Mouse (Mus musculus) kidney, embryonic 16.5 days (tissue): Measurements from ENCODE around the gene Nubpl. TPM values are rescaled to one million over a fixed set of nuclear protein-coding genes. Genes with fewer than 3 reads are reported as not detected.

Source experiments
- ATAC-seq: fragments of 200-750 bp; cut with Nextera tagmentation; 2 replicates; pipeline ENCODE4 v1.8.0; 2017; ENCODE audit warnings: moderate TSS enrichment; ENCODE audit not compliant: low FRiP score, low TSS enrichment
- H3K27ac ChIP-seq: fragments of 300-500 bp; sonication (generic); 2 replicates; pipeline ENCODE4 v1.5.1; 2014; ENCODE audit warnings: low read length
- H3K27me3 ChIP-seq: fragments of 300-500 bp; sonication (generic); 2 replicates; pipeline ENCODE4 v1.6.1; 2014; ENCODE audit warnings: low read length, control low read depth, mixed read lengths; ENCODE audit not compliant: insufficient read depth
- H3K36me3 ChIP-seq: fragments of 300-500 bp; sonication (generic); 2 replicates; pipeline ENCODE4 v1.6.1; 2014; ENCODE audit warnings: low read length, control low read depth, mixed read lengths; ENCODE audit not compliant: insufficient read depth
- H3K4me1 ChIP-seq: fragments of 300-500 bp; sonication (generic); 2 replicates; pipeline ENCODE4 v1.6.1; 2014; ENCODE audit warnings: low read length, control low read depth, mixed read lengths; ENCODE audit not compliant: insufficient read depth
- H3K4me2 ChIP-seq: fragments of 300-500 bp; sonication (generic); replicated peaks from 2 replicates; pipeline ENCODE4 v1.6.1; 2014; ENCODE audit warnings: low read depth, low read length
- H3K4me3 ChIP-seq: fragments of 300-500 bp; sonication (generic); 2 replicates; pipeline ENCODE4 v1.5.1; 2014; ENCODE audit warnings: mild to moderate bottlenecking, low read length
- H3K9ac ChIP-seq: fragments of 300-500 bp; sonication (generic); replicated peaks from 2 replicates; pipeline ENCODE4 v1.6.1; 2014; ENCODE audit warnings: low read length
- H3K9me3 ChIP-seq: fragments of 300-500 bp; sonication (generic); 2 replicates; pipeline ENCODE4 v1.6.1; 2016; ENCODE audit warnings: low read length, control low read depth
- WGBS: fragments of 180-500 bp; shearing (Covaris S2); extraction: QIAGEN DNeasy Blood & Tissue Kit; methylation state at CpG from one replicate; pipeline ENCODE4 v1.1.7; 2014; 5-methylcytosine and 5-hydroxymethylcytosine counted together
- polyA plus RNA-seq: library from polyadenylated mRNA; unstranded; fragments of >200 nt; fragmentation: Nextera tagmentation; extraction: Ambion mirVana; gene quantifications from 2 replicates; pipeline ENCODE4 v1.2.1, GENCODE M21; 2015

The Nubpl gene
- polyA plus RNA-seq, 1 experiment from 2014 or later, result 16.8 TPM

DNA sequence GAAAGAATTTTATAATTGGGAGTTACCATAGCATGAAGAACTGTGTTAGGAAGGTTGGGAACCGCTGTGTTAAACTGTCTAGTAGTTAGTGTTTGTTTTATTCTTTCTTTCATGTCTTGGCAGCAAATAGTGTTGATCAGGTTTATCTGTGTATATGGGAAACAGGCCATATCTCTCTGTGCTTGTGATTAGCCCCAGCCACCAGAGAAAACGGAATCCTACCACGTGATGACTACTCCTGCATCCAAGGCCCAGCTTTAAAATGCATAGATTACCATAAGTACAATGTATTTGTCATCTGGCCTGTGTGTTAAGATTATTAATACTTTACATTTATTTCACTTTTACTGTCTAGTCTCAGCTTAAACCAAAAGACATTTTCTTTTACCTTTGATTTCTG, 51.9 kb downstream of the Nubpl start:
- H3K9me3 ChIP-seq, result no peaks in the 10 kb centered on the region
- no peak overlapping the region for H3K4me2 ChIP-seq
- ATAC-seq, result no peak
- 89% methylated on average over 3 of the region's 3 CpGs for WGBS
- H3K27me3 ChIP-seq, result no peaks in the 10 kb centered on the region
- no peak overlapping the region for H3K27ac ChIP-seq
- H3K9ac ChIP-seq, result no peak overlapping the region
- H3K4me3 ChIP-seq, result no peak overlapping the region
- H3K36me3 ChIP-seq, result no peaks in the 10 kb centered on the region
- no peaks in the 10 kb centered on the region for H3K4me1 ChIP-seq

DNA sequence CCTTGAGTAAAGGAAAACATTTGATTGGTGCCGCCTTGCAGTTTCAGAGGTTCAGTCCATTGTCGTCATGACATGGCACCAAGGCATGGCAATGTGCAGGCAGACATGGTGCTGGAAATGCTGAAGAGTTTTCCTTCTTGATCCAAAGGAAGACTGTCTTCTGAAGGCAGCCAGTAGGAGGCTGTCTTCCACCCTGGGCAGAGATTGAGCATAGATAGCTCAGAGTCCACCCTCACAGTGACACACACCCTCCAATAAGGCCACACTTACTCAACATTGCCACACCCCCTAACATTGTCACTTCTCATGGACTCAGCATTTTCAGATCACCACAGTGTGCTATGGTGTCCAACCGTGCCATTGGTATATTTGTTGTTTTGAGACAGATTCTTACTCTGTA, 54.5 kb downstream of the Nubpl start:
- no peaks in the 10 kb centered on the region for H3K27me3 ChIP-seq
- 95% methylated on average over 3 of the region's 3 CpGs for WGBS
- ATAC-seq, result no peak
- no peak overlapping the region for H3K9ac ChIP-seq
- H3K27ac ChIP-seq, result no peak overlapping the region
- no peak overlapping the region for H3K4me2 ChIP-seq
- no peaks in the 10 kb centered on the region for H3K4me1 ChIP-seq
- H3K9me3 ChIP-seq, result no peaks in the 10 kb centered on the region
- no peaks in the 10 kb centered on the region for H3K36me3 ChIP-seq
- H3K4me3 ChIP-seq, result no peak overlapping the region

DNA sequence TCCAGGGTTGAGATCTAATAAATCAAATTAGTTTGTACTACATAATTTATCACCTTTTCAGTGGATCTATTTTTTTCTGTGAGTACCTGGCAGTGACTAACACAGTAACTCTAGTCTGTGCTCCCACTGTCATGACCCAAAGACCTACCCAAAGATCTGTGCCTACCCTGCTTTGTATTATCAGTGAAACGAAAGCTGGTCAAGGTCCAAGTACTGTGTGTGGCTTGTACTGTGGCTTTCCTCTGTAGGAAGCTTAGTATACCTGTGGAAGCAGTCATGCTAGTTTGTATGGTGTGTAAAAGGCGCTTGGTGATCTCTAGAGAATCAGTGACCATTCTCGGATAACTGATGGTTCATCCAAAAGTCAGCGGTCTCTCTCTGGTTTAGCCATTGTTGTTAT, 57.4 kb downstream of the Nubpl start:
- H3K9me3 ChIP-seq, result no peaks in the 10 kb centered on the region
- WGBS, result 86% methylated on average over 4 of the region's 4 CpGs
- H3K4me3 ChIP-seq, result no peak overlapping the region
- H3K4me1 ChIP-seq, result no peaks in the 10 kb centered on the region
- ATAC-seq, result no peak
- H3K27me3 ChIP-seq, result no peaks in the 10 kb centered on the region
- no peak overlapping the region for H3K9ac ChIP-seq
- no peak overlapping the region for H3K4me2 ChIP-seq
- no peak overlapping the region for H3K27ac ChIP-seq
- no peaks in the 10 kb centered on the region for H3K36me3 ChIP-seq

DNA sequence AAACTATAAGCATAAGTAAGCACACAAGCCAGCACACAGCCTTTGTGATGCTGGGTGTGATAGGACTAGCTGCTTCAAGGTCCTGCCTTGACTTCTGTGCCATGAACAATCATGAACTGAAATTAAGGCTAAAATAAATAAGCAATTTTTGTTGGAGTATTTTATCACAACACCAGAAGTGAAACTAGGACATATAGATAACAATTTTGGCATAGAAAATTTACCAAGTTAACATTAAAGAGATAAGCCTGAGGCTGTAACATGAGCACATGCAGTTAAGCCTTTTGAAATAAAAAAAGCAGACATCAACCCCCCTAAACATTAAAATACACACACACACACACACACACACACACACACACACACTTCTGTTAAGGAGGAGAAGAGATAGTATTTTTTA, 66.9 kb downstream of the Nubpl start:
- Histone ChIP-seq H3K27ac (no peak overlapping the region), H3K9me3 (no peaks in the 10 kb centered on the region; the same call in 1 of the 2 replicates), H3K27me3 (no peaks in the 10 kb centered on the region), H3K4me1 (no peaks in the 10 kb centered on the region), H3K36me3 (no peaks in the 10 kb centered on the region), H3K4me3 (no peak overlapping the region), H3K4me2 (no peak overlapping the region), H3K9ac (no peak overlapping the region)
- no peak for ATAC-seq

DNA sequence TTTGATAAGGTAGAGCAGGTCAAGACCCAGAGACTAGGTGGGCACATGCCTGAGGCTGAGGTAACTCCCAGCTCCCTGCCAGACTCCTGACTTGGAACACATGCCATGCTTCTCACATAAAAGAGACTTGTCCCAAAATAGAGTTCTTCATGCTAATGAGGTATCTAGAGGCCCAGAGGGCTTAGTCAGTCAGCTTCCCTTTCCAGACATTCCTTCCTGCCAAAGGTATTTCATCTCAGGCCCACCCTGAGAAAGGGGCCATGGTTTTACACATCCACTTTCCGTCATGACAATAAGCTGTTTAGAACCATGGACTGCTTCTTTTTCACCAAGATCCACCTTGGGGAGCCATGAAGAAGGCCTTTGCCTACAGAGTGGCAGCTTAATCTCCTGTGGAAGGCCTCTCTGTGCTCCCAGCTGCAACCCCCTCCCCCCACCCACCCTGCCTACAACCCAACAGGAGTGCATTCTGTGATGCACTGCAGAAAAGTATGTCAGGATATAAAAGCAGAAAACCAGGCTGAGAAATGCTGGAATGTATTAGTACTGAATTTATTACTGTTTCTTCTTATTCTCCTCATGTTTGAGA, 88.8 kb downstream of the Nubpl start:
- H3K27me3 ChIP-seq, result no peaks in the 10 kb centered on the region
- ATAC-seq, result no peak
- WGBS, result 69% methylated on average over 1 of the region's 1 CpGs
- no peak overlapping the region for H3K9ac ChIP-seq
- H3K4me3 ChIP-seq, result no peak overlapping the region
- no peaks in the 10 kb centered on the region for H3K36me3 ChIP-seq
- H3K9me3 ChIP-seq, result no peaks in the 10 kb centered on the region
- no peaks in the 10 kb centered on the region for H3K4me1 ChIP-seq
- H3K4me2 ChIP-seq, result no peak overlapping the region
- H3K27ac ChIP-seq, result no peak overlapping the region

DNA sequence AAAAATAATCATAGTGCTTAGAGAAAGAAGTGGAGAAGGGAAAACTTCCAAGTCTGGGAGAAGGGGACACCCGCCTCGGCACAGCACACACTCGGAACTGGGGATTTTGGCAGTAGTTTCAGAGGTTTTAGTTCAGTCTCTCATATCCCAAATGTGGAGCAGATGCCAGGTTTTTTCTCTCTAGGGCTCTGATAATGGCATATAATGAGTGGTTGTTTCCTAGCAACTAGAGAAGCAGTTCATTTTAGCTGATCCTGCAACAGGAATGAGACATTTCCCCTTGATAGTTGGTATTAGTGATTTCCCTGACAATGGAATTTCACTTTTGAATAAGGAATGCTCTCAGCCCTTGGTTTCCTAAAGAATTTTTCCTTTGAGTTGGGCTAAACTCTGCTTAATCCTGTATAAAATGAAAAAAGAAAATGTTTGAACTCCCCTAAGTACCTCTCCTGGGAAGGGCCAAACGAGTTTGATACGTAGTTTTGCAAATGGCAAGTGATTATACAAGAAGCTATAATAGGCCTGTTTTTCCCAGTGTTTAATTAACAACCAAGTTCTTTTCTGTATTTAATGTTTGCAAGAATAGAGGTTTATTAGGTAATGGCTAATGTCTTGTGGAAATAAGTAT, 89.5 kb downstream of the Nubpl start:
- ATAC-seq, result no peak
- no peaks in the 10 kb centered on the region for H3K27me3 ChIP-seq
- H3K4me3 ChIP-seq, result no peak overlapping the region
- no peaks in the 10 kb centered on the region for H3K4me1 ChIP-seq
- no peak overlapping the region for H3K4me2 ChIP-seq
- H3K9me3 ChIP-seq, result no peaks in the 10 kb centered on the region
- H3K9ac ChIP-seq, result no peak overlapping the region
- 76% methylated on average over 5 of the region's 5 CpGs for WGBS
- no peaks in the 10 kb centered on the region for H3K36me3 ChIP-seq
- H3K27ac ChIP-seq, result no peak overlapping the region

DNA sequence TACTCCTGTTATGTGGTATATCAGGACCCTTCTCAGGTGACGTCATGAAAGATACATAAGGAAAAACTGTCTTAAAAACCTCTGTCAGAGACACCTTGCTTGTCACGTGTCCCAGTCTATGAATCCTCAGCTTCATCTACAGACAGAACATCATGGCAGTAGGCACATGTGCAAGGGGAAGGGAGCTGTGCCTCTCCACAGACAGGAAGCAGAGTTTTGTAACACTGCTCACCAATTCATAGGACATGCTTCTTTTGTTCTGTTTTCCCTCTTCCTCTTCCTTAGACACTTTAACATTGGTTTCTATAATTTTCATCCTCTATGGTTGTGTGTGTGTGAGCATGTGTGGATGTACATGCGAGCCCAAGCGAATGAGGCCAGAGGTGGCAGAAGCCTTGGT, 100.9 kb downstream of the Nubpl start:
- no peaks in the 10 kb centered on the region for H3K36me3 ChIP-seq
- no peak overlapping the region for H3K4me2 ChIP-seq
- ATAC-seq, result no peak
- no peaks in the 10 kb centered on the region for H3K4me1 ChIP-seq
- no peak overlapping the region for H3K4me3 ChIP-seq
- no peak overlapping the region for H3K27ac ChIP-seq
- H3K9me3 ChIP-seq, result no peaks in the 10 kb centered on the region
- WGBS, result 69% methylated on average over 4 of the region's 4 CpGs
- no peak overlapping the region for H3K9ac ChIP-seq
- no peaks in the 10 kb centered on the region for H3K27me3 ChIP-seq

DNA sequence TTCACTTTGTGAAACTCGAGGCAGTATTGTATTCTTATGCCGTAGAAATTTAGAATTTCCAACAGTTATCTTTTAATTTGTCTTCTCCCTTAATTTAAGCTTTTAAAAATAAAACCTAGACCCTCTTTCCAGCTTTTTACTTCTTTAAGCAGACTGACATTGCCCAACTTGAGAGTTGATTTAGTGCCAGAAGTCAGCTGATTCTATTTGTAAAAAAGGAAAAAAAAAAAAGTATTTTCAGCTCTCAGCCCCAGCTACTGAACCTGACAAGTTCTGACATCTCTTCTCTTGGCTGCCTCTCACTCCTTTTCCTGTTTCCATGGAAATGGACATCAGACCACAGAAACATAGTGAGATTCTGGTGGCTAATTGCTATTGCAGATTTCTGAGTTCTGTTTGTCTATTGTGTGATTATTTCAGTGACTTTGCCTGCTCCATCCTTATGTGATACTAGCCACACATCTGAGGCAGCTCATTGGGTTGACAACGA, 111.6 kb downstream of the Nubpl start:
- no peak overlapping the region for H3K4me2 ChIP-seq
- no peaks in the 10 kb centered on the region for H3K4me1 ChIP-seq
- H3K27ac ChIP-seq, result no peak overlapping the region
- no peak overlapping the region for H3K4me3 ChIP-seq
- no peak overlapping the region for H3K9ac ChIP-seq
- no peaks in the 10 kb centered on the region for H3K27me3 ChIP-seq
- no peak for ATAC-seq
- H3K36me3 ChIP-seq, result no peaks in the 10 kb centered on the region
- WGBS, result 78% methylated on average over 3 of the region's 3 CpGs
- no peaks in the 10 kb centered on the region for H3K9me3 ChIP-seq

DNA sequence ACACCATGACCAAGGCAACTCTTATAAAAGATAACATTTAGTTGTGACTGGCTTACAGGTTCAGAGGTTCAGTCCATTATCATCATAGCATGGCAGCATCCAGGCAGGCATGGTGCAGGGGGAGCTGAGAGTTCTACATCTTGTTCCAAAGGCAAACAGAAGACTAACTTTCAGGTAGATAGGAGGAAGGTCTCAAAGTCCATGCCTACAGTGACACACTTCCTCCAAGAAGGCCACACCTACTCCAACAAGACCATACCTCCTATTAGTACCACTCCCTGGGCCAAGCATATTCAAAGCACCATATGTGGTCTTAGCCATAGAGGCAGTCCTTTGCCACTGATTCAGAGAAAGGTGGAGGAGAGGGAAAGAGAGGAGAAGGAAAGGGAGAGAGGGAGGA, 113.6 kb downstream of the Nubpl start:
- Histone ChIP-seq H3K27ac (no peak overlapping the region), H3K36me3 (no peaks in the 10 kb centered on the region), H3K4me1 (no peaks in the 10 kb centered on the region), H3K9me3 (no peaks in the 10 kb centered on the region), H3K9ac (no peak overlapping the region), H3K4me2 (no peak overlapping the region), H3K4me3 (no peak overlapping the region), H3K27me3 (no peaks in the 10 kb centered on the region)
- ATAC-seq, result no peak

DNA sequence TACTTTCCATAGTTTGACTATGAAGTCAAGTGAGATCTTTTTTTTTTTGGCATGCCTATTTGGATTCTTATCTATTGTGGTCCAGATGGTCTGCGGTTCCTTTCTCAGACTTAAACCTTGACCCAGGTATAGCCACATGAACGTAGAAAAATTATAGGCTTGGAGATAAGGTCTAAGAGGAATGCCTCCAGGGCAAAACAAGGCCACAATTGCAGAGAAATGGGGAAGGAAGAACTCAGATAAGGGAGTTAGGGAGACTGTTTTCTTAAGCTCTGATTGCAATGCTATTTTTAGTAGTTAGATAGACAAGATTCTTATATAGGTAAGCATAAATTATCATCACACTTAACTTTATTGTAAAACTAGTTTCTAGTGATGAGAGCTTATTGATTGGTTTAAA, 117.3 kb downstream of the Nubpl start:
- no peak overlapping the region for H3K4me3 ChIP-seq
- H3K27ac ChIP-seq, result no peak overlapping the region
- H3K27me3 ChIP-seq, result no peaks in the 10 kb centered on the region
- H3K9ac ChIP-seq, result no peak overlapping the region
- H3K9me3 ChIP-seq, result no peaks in the 10 kb centered on the region
- 62% methylated on average over 2 of the region's 2 CpGs for WGBS
- H3K36me3 ChIP-seq, result no peaks in the 10 kb centered on the region
- H3K4me1 ChIP-seq, result no peaks in the 10 kb centered on the region
- H3K4me2 ChIP-seq, result no peak overlapping the region
- no peak for ATAC-seq
